ENCODE assay signal across 19 mouse cellular contexts in genomic region chr2:59812641-59813040, GRCm38 (mm10).
"Had no signal": no experiment of that assay in that cellular context is flagged by ENCODE, and none has a peak within 500 bp of the region (broad histone marks: within the 10 kb centered on the region; RNA-seq: fewer than 3 reads in every experiment).

No protein-coding gene starts in this region.

- ATAC-seq: midbrain, embryonic 16.5 days had no signal

- H3K4me1 ChIP-seq: liver, embryonic 15.5 days had no signal

- H3K36me3 ChIP-seq: midbrain, embryonic 12.5 days; neural tube, embryonic 15.5 days had no signal

- H3K4me2 ChIP-seq: liver, embryonic 15.5 days; lung, embryonic 14.5 days; midbrain, embryonic 12.5 days; neural tube, embryonic 13.5 days; neural tube, embryonic 15.5 days had no signal

- H3K4me3 ChIP-seq: liver, embryonic 15.5 days; midbrain, embryonic 10.5 days; midbrain, embryonic 12.5 days; myocyte; neural tube, embryonic 13.5 days; neural tube, embryonic 15.5 days had no signal

- H3K27me3 ChIP-seq: liver, embryonic 15.5 days; neural tube, embryonic 13.5 days; neural tube, embryonic 15.5 days had no signal

- H3K9ac ChIP-seq: liver, embryonic 15.5 days; lung, embryonic 14.5 days; midbrain, embryonic 12.5 days; neural tube, embryonic 13.5 days; neural tube, embryonic 15.5 days had no signal

- H3K9me3 ChIP-seq: liver, embryonic 15.5 days; midbrain, embryonic 10.5 days; midbrain, embryonic 12.5 days; neural tube, embryonic 13.5 days; neural tube, embryonic 15.5 days had no signal

- DNase-seq: lung, adult 18-20 months; lung, embryonic 14.5 days; lung, postnatal 10 days; lung, postnatal 4 days; midbrain, embryonic 14.5 days; right cerebral cortex, adult 18-20 months; right cerebral cortex, postnatal 25 days; right cerebral cortex, postnatal 4 days; spleen, adult 18-20 months; thymus, adult 18-20 months; thymus, postnatal 25 days; thymus, postnatal 4 days had no signal

- H3K27ac ChIP-seq: liver, embryonic 15.5 days; midbrain, embryonic 10.5 days; midbrain, embryonic 12.5 days; neural tube, embryonic 13.5 days; neural tube, embryonic 15.5 days had no signal
